Mouse (Mus musculus) T-cell, adult 2 months (primary cell): ENCODE results near the gene Npas1.
A peak's percentile ranks its signal among the peaks of the same experiment; 100 is the strongest.

Source experiments
- DNase-seq: peaks from one replicate; pipeline ENCODE4 v3.0.0; 2022; ENCODE audit warnings: low spot score

Npas1 gene

GRCm38 (mm10) chr7:16471549-16471948, 6.0 kb downstream of the Npas1 start:
- DNase-seq = no peak

- no peak for DNase-seq
Measured at GRCm38 (mm10) chr7:16468115-16468514, 9.4 kb downstream of the Npas1 start.

GRCm38 (mm10) chr7:16466565-16466964, 11.0 kb downstream of the Npas1 start:
- DNase-seq = peak; percentile 29

DNA sequence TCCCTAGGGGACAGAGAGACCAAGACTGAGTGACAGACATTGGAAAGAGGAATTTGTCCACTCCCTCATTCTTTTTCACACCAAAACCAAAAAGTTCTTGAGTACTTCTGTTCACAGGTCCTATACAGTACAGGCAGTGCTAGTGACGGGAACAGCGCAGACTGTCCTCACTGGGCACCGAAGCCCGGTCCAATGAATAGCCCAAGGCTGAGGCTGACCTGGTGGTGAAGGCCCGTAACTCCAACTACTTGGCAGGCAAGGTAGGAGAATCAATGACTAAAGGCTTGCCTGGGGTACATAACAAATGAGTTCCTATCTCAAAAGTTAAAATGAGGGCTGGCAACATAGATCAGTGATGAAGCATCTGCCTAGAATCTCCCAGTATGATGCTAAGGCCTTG, 12.0 kb downstream of the Npas1 start:
- no peak for DNase-seq

DNA sequence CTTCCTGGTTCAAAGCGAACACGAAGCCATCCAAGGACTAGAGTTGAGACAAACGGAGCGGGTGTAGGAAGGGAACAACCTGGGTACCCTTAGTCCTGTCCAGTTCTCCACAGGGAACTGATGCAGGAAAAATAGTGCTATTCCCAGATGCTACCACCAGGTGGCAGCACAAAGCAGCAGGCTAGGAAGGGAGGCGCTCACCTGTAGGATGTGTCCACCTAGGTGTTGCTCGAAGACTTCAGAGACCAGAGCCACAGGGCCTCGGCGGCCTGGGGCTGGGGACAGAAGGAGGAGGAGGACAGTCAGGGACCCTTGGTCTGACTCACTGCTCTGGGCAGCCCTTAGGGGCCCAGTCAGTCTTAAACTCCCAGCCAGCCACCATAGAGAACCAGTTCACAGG, 12.4 kb downstream of the Npas1 start:
- DNase-seq = peak; percentile 60

- peak; percentile 74 for DNase-seq
Measured at GRCm38 (mm10) chr7:16463214-16463613, 14.3 kb downstream of the Npas1 start.

- DNase-seq = no peak
Measured at GRCm38 (mm10) chr7:16461705-16462104, 15.8 kb downstream of the Npas1 start.

DNA sequence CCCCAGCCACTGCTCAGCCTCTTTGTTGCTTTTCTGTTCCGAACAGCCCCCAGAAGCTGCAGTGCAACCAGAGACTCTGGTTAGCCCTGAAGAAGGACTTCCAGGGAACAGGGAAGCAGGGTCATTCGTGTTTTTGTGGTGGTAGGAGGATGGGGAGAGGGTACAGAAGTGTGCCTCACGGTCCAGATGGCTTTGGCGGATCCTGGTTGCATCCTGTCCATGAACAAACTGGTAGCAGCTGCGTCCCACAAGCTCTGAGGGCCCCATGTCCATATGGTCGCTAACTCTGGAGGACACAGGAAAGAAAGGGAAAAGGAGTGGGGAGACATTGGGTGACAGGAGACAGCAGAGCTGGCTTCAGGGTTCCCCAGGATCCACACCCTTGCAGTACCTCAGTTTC, 16.4 kb downstream of the Npas1 start:
- no peak for DNase-seq

DNA sequence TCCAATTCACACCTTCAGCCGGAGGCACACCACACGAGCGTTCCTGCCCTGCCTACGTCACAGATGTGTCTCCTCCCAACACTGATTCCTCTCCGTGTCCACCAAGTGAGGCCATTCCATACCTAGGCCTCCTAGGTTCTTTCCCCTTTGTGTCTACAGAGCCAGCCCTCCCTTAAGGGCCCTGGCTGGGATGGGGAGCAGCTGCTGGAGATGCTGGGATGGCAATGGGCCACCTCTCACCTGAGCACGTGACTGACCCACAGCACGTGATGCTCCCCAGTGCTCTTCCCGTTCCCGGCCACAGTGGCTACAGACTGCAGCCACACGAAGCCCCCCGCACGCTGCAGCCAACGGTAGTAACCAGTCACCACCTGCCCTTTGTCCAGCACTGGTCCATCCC, 17.0 kb downstream of the Npas1 start:
- no peak for DNase-seq

DNA sequence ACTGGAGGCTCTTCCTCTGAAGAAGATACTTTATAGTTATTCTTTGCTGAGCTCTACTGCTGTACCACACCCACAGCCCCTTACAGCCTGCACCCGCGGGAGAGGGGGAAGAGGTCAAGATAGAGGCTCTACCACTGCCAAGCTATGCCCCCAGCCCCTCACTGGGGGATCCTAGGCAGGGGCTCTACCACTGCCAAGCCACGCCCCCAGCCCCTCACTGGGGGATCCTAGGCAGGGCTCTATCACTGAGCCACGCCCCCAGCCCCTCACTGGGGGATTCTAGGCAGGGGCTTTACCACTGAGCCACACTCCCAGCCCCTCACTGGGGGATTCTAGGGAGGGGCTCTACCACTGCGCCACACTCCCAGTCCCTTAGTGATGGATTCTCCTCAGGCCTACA, 21.2 kb downstream of the Npas1 start:
- no peak for DNase-seq

GRCm38 (mm10) chr7:16455016-16455415, 22.5 kb downstream of the Npas1 start:
- no peak for DNase-seq

DNA sequence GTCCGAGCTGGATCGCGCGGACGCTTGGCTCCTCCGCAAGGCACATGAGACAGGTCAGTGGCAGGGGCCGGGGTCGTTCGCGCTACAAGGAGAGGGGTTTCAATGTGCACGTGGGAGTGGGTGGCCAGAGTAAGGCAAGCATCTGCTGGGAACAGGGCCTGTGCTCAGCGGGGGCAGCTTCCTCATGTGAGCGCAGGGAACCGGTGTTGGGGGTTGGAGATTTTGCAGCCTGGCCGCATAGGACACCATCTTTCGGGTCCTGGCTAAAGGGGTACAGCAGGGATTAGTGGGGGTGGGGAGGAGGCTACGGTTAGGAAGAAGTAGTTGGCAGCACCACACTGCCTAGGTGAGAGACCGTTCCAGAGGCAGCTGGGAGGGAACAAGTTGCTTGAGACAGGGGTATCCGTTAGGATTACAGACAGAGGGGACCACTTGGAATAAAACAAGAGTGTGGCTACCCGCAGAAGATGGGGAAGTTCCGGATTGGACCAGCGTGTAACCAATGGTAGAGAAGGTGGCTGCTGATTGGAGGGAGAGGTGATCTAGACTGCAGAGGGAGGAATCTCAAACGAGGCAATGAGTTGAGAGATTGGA, 24.3 kb downstream of the Npas1 start:
- peak; percentile 16 for DNase-seq

DNA sequence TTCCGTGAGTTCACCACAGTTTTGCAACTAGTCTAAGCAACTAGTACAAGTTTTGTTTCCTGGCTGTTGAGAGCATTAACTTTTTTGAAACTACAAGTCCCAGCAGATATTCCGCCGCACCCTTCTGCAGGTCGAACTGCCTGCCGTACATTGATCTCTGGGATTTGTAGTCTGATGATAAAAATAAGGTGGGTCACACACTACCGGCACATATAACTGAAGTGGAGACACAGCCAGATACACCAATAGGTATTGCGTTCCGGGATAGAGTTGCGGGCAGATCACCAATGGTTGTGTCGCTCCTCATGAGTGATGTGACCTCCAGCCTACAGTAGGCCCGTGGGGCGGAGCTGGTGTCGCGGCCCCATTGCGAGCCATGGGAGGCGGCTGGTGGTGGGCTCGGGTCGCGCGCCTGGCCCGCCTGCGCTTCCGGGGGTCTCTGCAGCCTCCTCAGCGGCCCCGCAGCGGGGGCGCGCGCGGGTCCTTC, 24.9 kb downstream of the Npas1 start, which contains the start of gene Tmem160:
Gene Tmem160, plus strand, starts transcription at position 193 of the 487 bp plus-strand sequence.
- DNase-seq = peak; percentile 93

DNA sequence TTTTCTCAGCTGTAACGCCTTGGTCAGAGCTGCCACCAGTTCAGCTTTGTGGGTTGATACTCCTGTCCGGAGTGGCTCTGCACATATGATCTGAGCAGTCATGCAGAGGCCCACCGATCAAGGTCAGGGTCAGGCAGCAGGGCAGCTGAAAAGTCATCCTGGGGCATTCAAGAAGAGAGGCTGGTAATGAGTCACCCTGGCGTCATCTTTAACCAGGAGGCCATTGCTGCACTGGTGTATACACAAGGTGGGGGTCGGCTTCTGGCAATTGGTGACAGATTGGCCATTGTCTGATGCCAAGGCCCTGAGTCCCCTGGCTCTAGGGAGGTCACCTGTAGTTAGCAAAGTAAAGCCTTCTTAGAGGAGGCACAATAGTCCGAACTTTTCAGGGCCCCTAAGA, 25.9 kb downstream of the Npas1 start:
- DNase-seq = no peak

- peak; percentile 33 for DNase-seq
Measured at GRCm38 (mm10) chr7:16441241-16441640, 36.3 kb downstream of the Npas1 start.

GRCm38 (mm10) chr7:16435088-16435487, 42.4 kb downstream of the Npas1 start:
- no peak for DNase-seq

DNA sequence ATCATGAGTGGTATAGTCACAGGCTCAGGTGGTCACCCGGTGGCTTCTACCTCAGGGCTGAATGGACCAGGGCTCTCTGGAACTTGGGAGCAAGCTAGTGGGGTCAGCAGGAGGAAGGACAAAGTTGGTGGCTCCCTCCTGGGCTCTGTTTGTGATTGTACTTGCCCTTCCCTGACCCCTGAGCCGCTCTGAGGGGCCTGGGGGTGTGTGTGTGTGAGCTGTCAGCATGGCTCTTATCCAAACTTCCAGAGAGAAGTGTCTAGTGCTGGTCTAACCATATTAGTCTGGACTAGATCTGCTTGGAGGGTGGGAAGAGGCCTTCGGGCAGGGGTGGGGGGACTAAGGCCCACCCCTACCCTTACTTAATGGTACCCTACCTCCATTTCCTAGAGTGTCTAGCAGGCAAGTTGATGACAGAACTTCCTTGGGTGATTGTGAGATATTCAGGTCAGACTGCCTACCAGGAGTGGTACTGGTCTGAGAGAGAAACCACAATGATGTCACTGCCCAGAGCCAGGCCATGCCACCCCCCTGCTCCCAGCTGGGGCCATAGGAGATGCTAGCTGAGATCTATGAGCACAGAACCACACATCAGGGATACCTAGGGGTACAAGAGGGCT, 44.1 kb downstream of the Npas1 start:
- DNase-seq = no peak

- DNase-seq = peak; percentile 46
Measured at GRCm38 (mm10) chr7:16426129-16426729, 51.3 kb downstream of the Npas1 start.

- no peak for DNase-seq
Measured at GRCm38 (mm10) chr7:16425721-16426120, 51.8 kb downstream of the Npas1 start.

GRCm38 (mm10) chr7:16423731-16424130, 53.8 kb downstream of the Npas1 start:
- no peak for DNase-seq

- no peak for DNase-seq
Measured at GRCm38 (mm10) chr7:16422222-16422856, 55.2 kb downstream of the Npas1 start.

GRCm38 (mm10) chr7:16420493-16421118, 56.9 kb downstream of the Npas1 start:
- no peak for DNase-seq
